Mouse (Mus musculus): Measurements from ENCODE around the gene Srpk2. TPM values are rescaled to one million over a fixed set of nuclear protein-coding genes. Genes with fewer than 3 reads are reported as not detected.

Srpk2 gene
- polyA plus RNA-seq, 1 experiment from 2014 or later: 41.9 TPM

DNA sequence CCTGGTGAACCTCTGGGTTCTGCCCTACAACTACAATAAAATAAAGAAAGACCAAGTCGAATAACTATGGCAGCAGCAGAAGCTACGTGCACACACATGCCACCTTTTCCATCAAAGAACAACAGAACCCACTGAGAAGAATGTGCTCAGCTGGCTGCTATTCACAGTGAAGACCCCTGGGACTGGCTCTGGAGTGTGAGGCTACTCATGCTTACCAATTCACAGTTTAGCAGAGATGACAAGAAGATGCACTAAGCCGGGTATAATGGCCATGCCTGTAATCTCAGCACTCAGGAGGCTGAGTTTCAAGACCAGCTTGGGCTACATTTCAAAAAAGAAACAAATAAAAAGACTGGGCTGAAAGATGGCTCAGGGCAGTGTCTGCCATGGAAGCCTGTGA, 167.5 kb downstream of the Srpk2 start:
- Histone ChIP-seq H3K4me1 (replicated peaks; ENCODE audit: insufficient read depth, low read length) (no peaks in the 10 kb centered on the region; the same call in 1 of the 2 replicates), H3K36me3 (ENCODE audit: insufficient read depth, low read length) (peaks cover 12% of the 10 kb centered on the region; the same call in 1 of the 2 replicates), H3K9ac (ENCODE audit: low read depth, low read length) (no peak overlapping the region), H3K27ac (no peak overlapping the region), H3K27me3 (ENCODE audit: insufficient read depth, low read length) (no peaks in the 10 kb centered on the region), H3K4me3 (replicated peaks; ENCODE audit: low read depth, low read length) (no peak overlapping the region), H3K4me2 (ENCODE audit: low read length) (no peak overlapping the region), H3K9me3 (replicated peaks; ENCODE audit: low read length) (no peaks in the 10 kb centered on the region)
- DNase-seq (ENCODE audit: low spot score) (no peak), ATAC-seq (replicated peaks; ENCODE audit: low FRiP score, low read depth) (no peak)
- WGBS: 94% methylated on average over 3 of the region's 3 CpGs
- no peak for TF ChIP-seq CTCF (IDR thresholded peaks at IDR 0.05; ENCODE audit: low read depth)

GRCm38 (mm10) chr5:23515038-23515437, 169.4 kb downstream of the Srpk2 start:
- WGBS: 91% methylated on average over 10 of the region's 10 CpGs
- no peaks in the 10 kb centered on the region for H3K27me3 ChIP-seq (ENCODE audit: insufficient read depth, low read length)
- no peak overlapping the region for H3K4me3 ChIP-seq (replicated peaks; ENCODE audit: low read depth, low read length)
- H3K9me3 ChIP-seq (replicated peaks; ENCODE audit: low read length): no peaks in the 10 kb centered on the region
- TF ChIP-seq CTCF (IDR thresholded peaks at IDR 0.05; ENCODE audit: low read depth): no peak
- ATAC-seq (replicated peaks; ENCODE audit: low FRiP score, low read depth): no peak
- no peaks in the 10 kb centered on the region; the same call in 1 of the 2 replicates for H3K4me1 ChIP-seq (replicated peaks; ENCODE audit: insufficient read depth, low read length)
- DNase-seq (ENCODE audit: low spot score): no peak
- peaks cover 11% of the 10 kb centered on the region; the same call in 1 of the 2 replicates for H3K36me3 ChIP-seq (ENCODE audit: insufficient read depth, low read length)
- no peak overlapping the region for H3K4me2 ChIP-seq (ENCODE audit: low read length)
- H3K27ac ChIP-seq: no peak overlapping the region
- no peak overlapping the region for H3K9ac ChIP-seq (ENCODE audit: low read depth, low read length)

DNA sequence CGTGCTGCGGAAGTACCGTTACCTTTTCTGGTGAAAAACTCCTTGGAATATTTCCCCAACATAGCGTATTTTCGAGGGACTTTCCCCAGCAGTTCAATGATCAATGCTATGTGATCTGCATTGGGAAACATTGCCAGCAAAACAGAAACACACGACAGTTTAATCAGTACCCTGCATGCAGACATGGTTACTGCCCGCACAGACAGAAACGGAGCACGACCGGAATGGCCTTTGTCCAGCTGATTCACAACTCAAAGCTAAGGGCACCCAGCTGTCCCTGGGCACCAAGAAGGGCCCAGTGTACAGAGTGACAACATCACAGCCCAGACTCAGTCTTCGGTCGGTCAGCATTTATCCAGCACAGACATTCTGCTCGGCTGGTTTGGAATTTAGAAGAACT, 170.9 kb downstream of the Srpk2 start:
- Histone ChIP-seq H3K4me3 (replicated peaks; ENCODE audit: low read depth, low read length) (no peak overlapping the region), H3K9me3 (replicated peaks; ENCODE audit: low read length) (no peaks in the 10 kb centered on the region), H3K4me1 (replicated peaks; ENCODE audit: insufficient read depth, low read length) (no peaks in the 10 kb centered on the region; the same call in 1 of the 2 replicates), H3K4me2 (ENCODE audit: low read length) (no peak overlapping the region), H3K9ac (ENCODE audit: low read depth, low read length) (no peak overlapping the region), H3K27me3 (ENCODE audit: insufficient read depth, low read length) (no peaks in the 10 kb centered on the region), H3K27ac (no peak overlapping the region), H3K36me3 (ENCODE audit: insufficient read depth, low read length) (peaks cover 11% of the 10 kb centered on the region; the same call in 1 of the 2 replicates)
- 86% methylated on average over 13 of the region's 13 CpGs for WGBS
- DNase-seq (ENCODE audit: low spot score) (no peak), ATAC-seq (replicated peaks; ENCODE audit: low FRiP score, low read depth) (no peak)
- TF ChIP-seq CTCF (IDR thresholded peaks at IDR 0.05; ENCODE audit: low read depth): no peak

DNA sequence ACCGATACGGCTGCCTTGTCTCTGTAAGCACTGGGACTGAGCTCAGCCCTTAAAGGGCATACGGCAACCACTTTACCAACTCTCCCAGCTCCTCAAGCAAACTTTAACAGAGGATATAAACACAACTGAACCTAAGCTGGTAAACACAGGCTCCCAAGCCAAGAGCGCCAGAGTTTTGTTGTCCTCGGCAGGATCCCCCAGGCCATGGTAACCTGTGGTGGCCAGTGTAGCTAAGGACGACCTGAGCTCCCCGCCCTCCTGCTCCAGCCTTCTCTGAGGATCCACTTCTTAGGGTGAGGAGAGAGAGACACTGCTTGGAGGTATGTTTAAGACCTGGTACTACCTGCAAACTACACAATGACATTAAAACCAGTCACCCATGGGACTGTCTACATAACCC, 171.9 kb downstream of the Srpk2 start:
- WGBS: 90% methylated on average over 7 of the region's 7 CpGs
- H3K36me3 ChIP-seq (ENCODE audit: insufficient read depth, low read length): peaks cover 11% of the 10 kb centered on the region; the same call in 1 of the 2 replicates
- no peak for ATAC-seq (replicated peaks; ENCODE audit: low FRiP score, low read depth)

DNA sequence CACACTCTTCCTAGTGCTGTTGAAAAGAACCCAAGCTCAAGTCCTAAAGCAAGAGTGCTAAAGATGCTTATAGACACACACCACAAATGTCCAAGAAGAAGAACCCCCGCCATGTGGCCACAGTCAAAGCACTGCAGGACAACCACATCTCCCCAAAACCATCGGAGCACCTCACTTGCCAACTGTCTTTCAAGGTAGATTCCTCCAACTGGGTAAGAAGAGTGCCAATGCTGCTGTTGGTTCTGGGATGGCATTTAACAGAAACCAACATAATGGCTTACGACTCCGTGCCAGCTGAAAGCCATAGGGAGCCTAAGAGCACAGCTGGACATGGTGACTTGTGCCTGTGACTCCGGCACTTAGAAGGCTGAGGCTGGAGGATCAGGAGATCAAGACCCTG, 173.0 kb downstream of the Srpk2 start:
- no peak for DNase-seq (ENCODE audit: low spot score)
- peaks cover 11% of the 10 kb centered on the region; the same call in 1 of the 2 replicates for H3K36me3 ChIP-seq (ENCODE audit: insufficient read depth, low read length)
- WGBS: 93% methylated on average over 5 of the region's 5 CpGs
- H3K27ac ChIP-seq: no peak overlapping the region
- no peaks in the 10 kb centered on the region for H3K9me3 ChIP-seq (replicated peaks; ENCODE audit: low read length)
- TF ChIP-seq CTCF (IDR thresholded peaks at IDR 0.05; ENCODE audit: low read depth): no peak
- H3K4me1 ChIP-seq (replicated peaks; ENCODE audit: insufficient read depth, low read length): no peaks in the 10 kb centered on the region
- no peak overlapping the region for H3K4me3 ChIP-seq (replicated peaks; ENCODE audit: low read depth, low read length)
- ATAC-seq (replicated peaks; ENCODE audit: low FRiP score, low read depth): no peak
- H3K4me2 ChIP-seq (ENCODE audit: low read length): no peak overlapping the region
- H3K9ac ChIP-seq (ENCODE audit: low read depth, low read length): no peak overlapping the region
- no peaks in the 10 kb centered on the region for H3K27me3 ChIP-seq (ENCODE audit: insufficient read depth, low read length)

More for the DNA sequence above, 171.9 kb downstream of the Srpk2 start:
- Histone ChIP-seq H3K27me3 (ENCODE audit: insufficient read depth, low read length) (no peaks in the 10 kb centered on the region), H3K4me3 (replicated peaks; ENCODE audit: low read depth, low read length) (no peak overlapping the region), H3K4me2 (ENCODE audit: low read length) (no peak overlapping the region), H3K27ac (no peak overlapping the region), H3K9ac (ENCODE audit: low read depth, low read length) (no peak overlapping the region), H3K4me1 (replicated peaks; ENCODE audit: insufficient read depth, low read length) (no peaks in the 10 kb centered on the region), H3K9me3 (replicated peaks; ENCODE audit: low read length) (no peaks in the 10 kb centered on the region)
- no peak for TF ChIP-seq CTCF (IDR thresholded peaks at IDR 0.05; ENCODE audit: low read depth)
- no peak for DNase-seq (ENCODE audit: low spot score)

- no peak overlapping the region for H3K27ac ChIP-seq
- DNase-seq (ENCODE audit: low spot score) (no peak), ATAC-seq (replicated peaks; ENCODE audit: low FRiP score, low read depth) (no peak)
- WGBS: 92% methylated on average over 6 of the region's 6 CpGs
- peaks cover 13% of the 10 kb centered on the region; the same call in 1 of the 2 replicates for H3K36me3 ChIP-seq (ENCODE audit: insufficient read depth, low read length)
- H3K9me3 ChIP-seq (replicated peaks; ENCODE audit: low read length): no peaks in the 10 kb centered on the region
- H3K4me1 ChIP-seq (replicated peaks; ENCODE audit: insufficient read depth, low read length): no peaks in the 10 kb centered on the region
- H3K4me2 ChIP-seq (ENCODE audit: low read length): no peak overlapping the region
- no peaks in the 10 kb centered on the region for H3K27me3 ChIP-seq (ENCODE audit: insufficient read depth, low read length)
- TF ChIP-seq CTCF (IDR thresholded peaks at IDR 0.05; ENCODE audit: low read depth): no peak
- no peak overlapping the region for H3K4me3 ChIP-seq (replicated peaks; ENCODE audit: low read depth, low read length)
- H3K9ac ChIP-seq (ENCODE audit: low read depth, low read length): no peak overlapping the region
Measured at GRCm38 (mm10) chr5:23508630-23509029, 175.8 kb downstream of the Srpk2 start.

- peak; percentile 10 for DNase-seq (ENCODE audit: low spot score)
- H3K9me3 ChIP-seq (replicated peaks; ENCODE audit: low read length): no peaks in the 10 kb centered on the region
- WGBS: 84% methylated on average over 4 of the region's 4 CpGs
- no peak overlapping the region for H3K4me3 ChIP-seq (replicated peaks; ENCODE audit: low read depth, low read length)
- ATAC-seq (replicated peaks; ENCODE audit: low FRiP score, low read depth): no peak
- no peak overlapping the region for H3K9ac ChIP-seq (ENCODE audit: low read depth, low read length)
- H3K4me2 ChIP-seq (ENCODE audit: low read length): no peak overlapping the region
- H3K36me3 ChIP-seq (ENCODE audit: insufficient read depth, low read length): peaks cover 12% of the 10 kb centered on the region; the same call in 1 of the 2 replicates
- no peak for TF ChIP-seq CTCF (IDR thresholded peaks at IDR 0.05; ENCODE audit: low read depth)
- H3K4me1 ChIP-seq (replicated peaks; ENCODE audit: insufficient read depth, low read length): no peaks in the 10 kb centered on the region
- no peak overlapping the region for H3K27ac ChIP-seq
- no peaks in the 10 kb centered on the region for H3K27me3 ChIP-seq (ENCODE audit: insufficient read depth, low read length)
Measured at GRCm38 (mm10) chr5:23507210-23507609, 177.2 kb downstream of the Srpk2 start.
